Mouse (Mus musculus) liver, embryonic 16.5 days (tissue): ENCODE measurements around the gene Dus4l. TPM values are rescaled to one million over a fixed set of nuclear protein-coding genes. Genes with fewer than 3 reads are reported as not detected.

Experiments used
- ATAC-seq: fragments of 200-750 bp; cut with Nextera tagmentation; 2 replicates; pipeline ENCODE4 v1.8.0; 2017; ENCODE audit warnings: low read depth, mild to moderate bottlenecking, moderate number of reproducible peaks, moderate library complexity
- H3K27ac ChIP-seq: fragments of 300-500 bp; sonication (generic); 2 replicates; pipeline ENCODE4 v1.5.1; 2014; ENCODE audit warnings: mild to moderate bottlenecking, low read length
- H3K27me3 ChIP-seq: fragments of 300-500 bp; sonication (generic); 2 replicates; pipeline ENCODE4 v1.6.1; 2014; ENCODE audit warnings: low read depth, low read length, mixed read lengths; ENCODE audit not compliant: control insufficient read depth, insufficient read depth
- H3K36me3 ChIP-seq: fragments of 300-500 bp; sonication (generic); 2 replicates; pipeline ENCODE4 v1.6.1; 2014; ENCODE audit warnings: mild to moderate bottlenecking; ENCODE audit not compliant: control insufficient read depth, insufficient read depth
- H3K4me1 ChIP-seq: fragments of 300-500 bp; sonication (generic); 2 replicates; pipeline ENCODE4 v1.6.1; 2014; ENCODE audit warnings: low read depth, low read length, mixed read lengths; ENCODE audit not compliant: control insufficient read depth
- H3K4me2 ChIP-seq: fragments of 300-500 bp; sonication (generic); 2 replicates; pipeline ENCODE4 v1.6.1; 2014; ENCODE audit warnings: low read depth, low read length, mixed read lengths
- H3K4me3 ChIP-seq: fragments of 300-500 bp; sonication (generic); 2 replicates; pipeline ENCODE4 v1.5.1; 2014; ENCODE audit warnings: low read depth, mild to moderate bottlenecking, low read length
- H3K9ac ChIP-seq: fragments of 300-500 bp; sonication (generic); 2 replicates; pipeline ENCODE4 v1.6.1; 2014; ENCODE audit warnings: low read depth, low read length
- H3K9me3 ChIP-seq: fragments of 300-500 bp; sonication (generic); replicated peaks from 2 replicates; pipeline ENCODE4 v1.6.1; 2016; ENCODE audit warnings: low read length; ENCODE audit not compliant: control insufficient read depth
- WGBS: fragments of 180-500 bp; shearing (Covaris S2); extraction: QIAGEN DNeasy Blood & Tissue Kit; methylation state at CpG from one replicate; pipeline ENCODE4 v1.1.7; 2014; ENCODE audit not compliant: insufficient replicate concordance; 5-methylcytosine and 5-hydroxymethylcytosine counted together
- polyA plus RNA-seq: library from polyadenylated mRNA; unstranded; fragments of >200 nt; fragmentation: Nextera tagmentation; extraction: Ambion mirVana; gene quantifications from 2 replicates; pipeline ENCODE4 v1.2.1, GENCODE M21; 2015

The Dus4l gene
- polyA plus RNA-seq, 1 experiment from 2014 or later, result 2.6 TPM

- Histone ChIP-seq H3K4me1 (no peaks in the 10 kb centered on the region), H3K27me3 (no peaks in the 10 kb centered on the region), H3K9ac (no peak overlapping the region), H3K4me2 (no peak overlapping the region), H3K4me3 (no peak overlapping the region), H3K36me3 (no peaks in the 10 kb centered on the region), H3K9me3 (no peaks in the 10 kb centered on the region), H3K27ac (no peak overlapping the region)
- 60% methylated on average over 3 of the region's 3 CpGs for WGBS
- no peak for ATAC-seq
Measured at GRCm38 (mm10) chr12:31608138-31608537, 46.5 kb downstream of the Dus4l start.

GRCm38 (mm10) chr12:31604894-31605293 is 49.7 kb downstream of the Dus4l start:
- ATAC-seq, result no peak
- Histone ChIP-seq H3K27ac (no peak overlapping the region), H3K36me3 (no peaks in the 10 kb centered on the region), H3K4me2 (no peak overlapping the region), H3K9me3 (no peaks in the 10 kb centered on the region), H3K9ac (no peak overlapping the region), H3K4me3 (no peak overlapping the region), H3K27me3 (no peaks in the 10 kb centered on the region), H3K4me1 (no peaks in the 10 kb centered on the region)
- 75% methylated on average over 3 of the region's 3 CpGs for WGBS

GRCm38 (mm10) chr12:31603586-31603985 is 51.0 kb downstream of the Dus4l start:
- H3K9me3 ChIP-seq, result no peaks in the 10 kb centered on the region
- H3K4me3 ChIP-seq, result no peak overlapping the region
- ATAC-seq, result no peak
- H3K27ac ChIP-seq, result no peak overlapping the region
- H3K4me2 ChIP-seq, result no peak overlapping the region
- WGBS, result 58% methylated on average over 6 of the region's 6 CpGs
- H3K4me1 ChIP-seq, result no peaks in the 10 kb centered on the region
- H3K9ac ChIP-seq, result no peak overlapping the region
- no peaks in the 10 kb centered on the region for H3K36me3 ChIP-seq
- no peaks in the 10 kb centered on the region for H3K27me3 ChIP-seq

GRCm38 (mm10) chr12:31594296-31594695 is 60.3 kb downstream of the Dus4l start:
- no peak for ATAC-seq
- Histone ChIP-seq H3K36me3 (no peaks in the 10 kb centered on the region), H3K4me3 (no peak overlapping the region), H3K4me2 (no peak overlapping the region), H3K9me3 (no peaks in the 10 kb centered on the region), H3K4me1 (no peaks in the 10 kb centered on the region), H3K27ac (no peak overlapping the region), H3K27me3 (no peaks in the 10 kb centered on the region), H3K9ac (no peak overlapping the region)
- 85% methylated on average over 3 of the region's 3 CpGs for WGBS

- Histone ChIP-seq H3K4me3 (no peak overlapping the region), H3K27me3 (no peaks in the 10 kb centered on the region), H3K4me2 (no peak overlapping the region), H3K9me3 (no peaks in the 10 kb centered on the region), H3K9ac (no peak overlapping the region), H3K36me3 (no peaks in the 10 kb centered on the region), H3K27ac (no peak overlapping the region), H3K4me1 (no peaks in the 10 kb centered on the region)
- 46% methylated on average over 3 of the region's 3 CpGs for WGBS
- no peak for ATAC-seq
Measured at GRCm38 (mm10) chr12:31592011-31592410, 62.6 kb downstream of the Dus4l start.

Other genes with a start within 250 kb of the Dus4l start
- 3.6 and 4.7 TPM in 2 replicates for gene Cbll1, start 155.2 kb downstream of the Dus4l start, polyA plus RNA-seq
- 0.04 TPM in 2 replicates for gene Slc26a4, start 94.9 kb downstream of the Dus4l start, polyA plus RNA-seq
- 18.3 and 18.6 TPM in 2 replicates for gene Bcap29, start 20.2 kb downstream of the Dus4l start, polyA plus RNA-seq
- 7.6 and 7.7 TPM in 2 replicates for gene Cog5, start within 50 bp of the Dus4l start, polyA plus RNA-seq
- gene Gpr22, start 59.1 kb upstream of the Dus4l start, polyA plus RNA-seq, result 0.09 and 0.12 TPM in 2 replicates